Mouse (Mus musculus): ENCODE measurements around the gene Tmem238l. TPM values are rescaled to one million over a fixed set of nuclear protein-coding genes. Genes with fewer than 3 reads are reported as not detected.
A peak's percentile ranks its signal among the peaks of the same experiment; 100 is the strongest.

The Tmem238l gene
- polyA plus RNA-seq, 1 experiment from 2014 or later: not detected

DNA sequence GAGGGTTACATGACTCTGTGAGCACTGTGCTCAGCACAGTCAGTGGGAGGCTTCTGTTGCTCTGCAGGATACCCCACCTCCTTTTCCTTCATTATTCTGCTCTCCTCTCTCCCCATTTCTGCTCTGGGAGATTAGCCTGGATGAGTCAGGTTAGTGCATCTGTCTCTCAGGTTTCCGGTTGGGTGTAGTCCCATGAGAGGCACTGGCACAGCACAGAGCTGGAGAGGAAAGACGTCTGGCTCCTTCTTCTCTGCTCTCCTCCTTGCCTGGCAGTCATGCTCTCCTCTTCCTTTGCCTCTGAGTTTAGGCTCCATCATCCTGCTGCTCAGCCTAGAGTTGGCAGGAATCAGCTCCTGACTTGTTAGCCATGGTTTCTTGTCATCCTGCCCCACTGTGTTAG lies 35.7 kb downstream of the Tmem238l start:
- 79% methylated on average over 2 of the region's 2 CpGs for WGBS
- no peak overlapping the region for H3K4me2 ChIP-seq (ENCODE audit: low read length)
- no peak overlapping the region for H3K27ac ChIP-seq (ENCODE audit: low read length)
- no peak for ATAC-seq
- H3K27me3 ChIP-seq (ENCODE audit: control insufficient read depth, insufficient read depth, low read depth, low read length): no peaks in the 10 kb centered on the region
- H3K36me3 ChIP-seq (ENCODE audit: control insufficient read depth, insufficient read depth, low read length): no peaks in the 10 kb centered on the region
- H3K4me3 ChIP-seq (ENCODE audit: low read depth, low read length): no peak overlapping the region
- H3K4me1 ChIP-seq (ENCODE audit: control insufficient read depth, insufficient read depth, low read length): no peaks in the 10 kb centered on the region
- no peak overlapping the region for H3K9ac ChIP-seq (ENCODE audit: low read depth, low read length)
- H3K9me3 ChIP-seq (replicated peaks; ENCODE audit: control insufficient read depth, low read length, poor library complexity, severe bottlenecking): no peaks in the 10 kb centered on the region

DNA sequence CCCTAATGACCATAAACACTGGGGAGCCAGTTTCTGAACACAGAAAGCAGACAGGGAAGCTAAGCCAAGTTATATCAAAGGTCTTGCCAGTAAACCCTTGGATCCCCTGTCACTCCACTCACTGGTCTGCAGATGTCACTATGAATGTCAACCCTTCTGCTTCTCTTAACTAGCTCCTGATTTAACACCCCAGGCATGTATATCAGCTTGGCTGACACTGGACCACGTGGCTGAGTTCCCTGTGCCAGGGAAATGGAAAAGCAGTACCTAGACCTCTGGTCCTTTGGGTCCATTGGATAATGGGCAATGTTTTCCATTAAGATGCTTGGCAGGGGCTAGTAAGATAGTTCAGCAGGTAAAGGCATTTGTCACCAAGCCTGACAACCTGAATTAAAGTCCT lies 37.2 kb downstream of the Tmem238l start:
- no peaks in the 10 kb centered on the region for H3K4me1 ChIP-seq (ENCODE audit: control insufficient read depth, insufficient read depth, low read length)
- H3K9me3 ChIP-seq (replicated peaks; ENCODE audit: control insufficient read depth, low read length, poor library complexity, severe bottlenecking): no peaks in the 10 kb centered on the region
- no peak overlapping the region for H3K27ac ChIP-seq (ENCODE audit: low read length)
- ATAC-seq: no peak
- H3K27me3 ChIP-seq (ENCODE audit: control insufficient read depth, insufficient read depth, low read depth, low read length): no peaks in the 10 kb centered on the region
- H3K36me3 ChIP-seq (ENCODE audit: control insufficient read depth, insufficient read depth, low read length): no peaks in the 10 kb centered on the region
- 38% methylated on average over 1 of the region's 1 CpGs for WGBS
- H3K4me2 ChIP-seq (ENCODE audit: low read length): no peak overlapping the region
- no peak overlapping the region for H3K9ac ChIP-seq (ENCODE audit: low read depth, low read length)
- no peak overlapping the region for H3K4me3 ChIP-seq (ENCODE audit: low read depth, low read length)

DNA sequence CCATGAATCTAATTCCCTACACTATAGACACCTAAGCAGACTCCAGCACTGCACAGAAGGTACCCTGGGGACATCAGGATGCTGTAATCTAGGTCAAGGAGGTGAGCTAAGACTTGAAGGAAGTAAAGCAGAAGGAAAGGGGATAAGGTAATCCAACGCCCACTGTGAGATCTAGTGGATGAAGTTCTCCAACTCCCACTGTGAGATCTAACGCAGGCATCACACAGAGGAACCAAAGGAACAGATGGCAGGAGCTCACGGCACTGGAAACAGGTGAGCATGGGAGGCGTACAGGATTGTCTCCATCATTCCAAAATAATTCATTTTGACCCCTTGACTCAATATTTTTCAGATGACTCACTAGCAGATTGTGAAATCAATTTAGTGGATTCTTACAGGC lies 40.0 kb downstream of the Tmem238l start:
- WGBS: 90% methylated on average over 4 of the region's 4 CpGs
- no peak overlapping the region for H3K4me3 ChIP-seq (ENCODE audit: low read depth, low read length)
- no peaks in the 10 kb centered on the region for H3K9me3 ChIP-seq (replicated peaks; ENCODE audit: control insufficient read depth, low read length, poor library complexity, severe bottlenecking)
- no peak overlapping the region for H3K27ac ChIP-seq (ENCODE audit: low read length)
- H3K27me3 ChIP-seq (ENCODE audit: control insufficient read depth, insufficient read depth, low read depth, low read length): no peaks in the 10 kb centered on the region
- peaks cover 3% of the 10 kb centered on the region for H3K4me1 ChIP-seq (ENCODE audit: control insufficient read depth, insufficient read depth, low read length)
- no peaks in the 10 kb centered on the region for H3K36me3 ChIP-seq (ENCODE audit: control insufficient read depth, insufficient read depth, low read length)
- no peak overlapping the region for H3K9ac ChIP-seq (ENCODE audit: low read depth, low read length)
- H3K4me2 ChIP-seq (ENCODE audit: low read length): no peak overlapping the region
- no peak for ATAC-seq

DNA sequence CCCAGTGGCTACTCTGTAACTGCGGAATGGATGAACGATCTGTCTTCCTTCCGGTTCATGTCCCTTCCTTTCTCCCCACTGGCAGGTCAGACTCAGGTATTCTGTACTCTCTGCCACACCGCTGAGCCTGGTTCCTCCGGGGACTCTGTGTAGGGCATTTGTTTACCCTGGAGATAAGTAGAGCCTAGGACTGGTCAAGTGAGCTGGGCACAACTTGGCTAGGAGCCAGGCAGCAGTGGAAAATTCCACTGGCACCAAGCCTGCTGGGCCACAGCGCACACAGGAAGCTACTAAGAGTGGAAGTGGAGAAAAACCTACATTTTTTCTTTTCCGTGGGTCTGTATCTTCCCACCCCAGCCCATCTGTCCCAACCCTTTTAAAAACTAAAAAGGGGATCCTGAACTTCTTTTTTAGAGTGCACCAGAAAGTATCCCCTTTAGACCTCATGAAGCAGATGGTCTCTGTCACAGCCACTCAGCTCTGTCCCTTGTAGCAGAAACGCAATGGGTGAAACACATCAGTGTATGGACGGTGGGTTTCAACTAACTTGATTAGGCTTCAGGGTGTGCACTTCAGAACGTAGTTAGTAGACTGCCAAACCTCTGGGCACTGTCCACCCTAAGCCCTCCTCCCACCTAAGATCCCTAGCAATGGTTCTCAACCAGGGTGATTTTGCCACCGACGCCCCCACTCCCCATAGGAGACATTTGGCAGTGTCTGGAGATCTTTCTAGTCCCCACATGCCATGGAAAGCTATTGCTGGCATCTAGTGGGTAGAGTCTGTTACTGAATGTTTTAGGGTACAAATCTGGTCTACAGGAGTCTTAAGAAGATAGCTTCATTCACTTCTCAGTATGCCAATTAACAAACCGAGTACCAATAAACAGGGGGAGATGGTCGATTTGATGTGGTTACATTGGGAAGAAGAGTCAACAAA lies 42.3 kb downstream of the Tmem238l start:
- Histone ChIP-seq H3K9me3 (replicated peaks; ENCODE audit: control insufficient read depth, low read length, poor library complexity, severe bottlenecking) (no peaks in the 10 kb centered on the region), H3K4me1 (ENCODE audit: control insufficient read depth, insufficient read depth, low read length) (peaks cover 12% of the 10 kb centered on the region), H3K27ac (ENCODE audit: low read length) (no peak overlapping the region), H3K9ac (ENCODE audit: low read depth, low read length) (no peak overlapping the region), H3K4me3 (ENCODE audit: low read depth, low read length) (no peak overlapping the region), H3K27me3 (ENCODE audit: control insufficient read depth, insufficient read depth, low read depth, low read length) (no peaks in the 10 kb centered on the region), H3K4me2 (ENCODE audit: low read length) (no peak overlapping the region), H3K36me3 (ENCODE audit: control insufficient read depth, insufficient read depth, low read length) (no peaks in the 10 kb centered on the region)
- no peak for ATAC-seq
- WGBS: 70% methylated on average over 14 of the region's 14 CpGs

DNA sequence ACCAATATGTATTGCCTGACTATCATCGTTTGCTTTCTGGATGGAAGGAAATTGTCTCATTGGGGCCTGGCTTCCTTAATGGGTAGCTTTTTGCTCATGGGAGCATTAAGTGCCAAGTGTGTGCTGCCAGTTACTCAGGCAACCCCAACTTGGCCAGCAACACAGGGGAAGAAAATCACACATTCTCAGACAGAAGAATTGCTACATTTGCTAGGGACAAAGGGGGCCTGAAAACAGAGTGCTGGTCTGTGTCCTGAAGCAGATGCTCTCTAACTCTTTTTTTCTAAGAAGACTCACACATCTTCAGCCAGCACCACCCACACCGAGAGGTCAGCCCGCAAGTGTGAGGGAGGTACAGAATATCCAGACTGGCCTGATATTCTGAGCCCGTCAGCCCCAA lies 44.2 kb downstream of the Tmem238l start:
- no peaks in the 10 kb centered on the region for H3K9me3 ChIP-seq (replicated peaks; ENCODE audit: control insufficient read depth, low read length, poor library complexity, severe bottlenecking)
- H3K27me3 ChIP-seq (ENCODE audit: control insufficient read depth, insufficient read depth, low read depth, low read length): no peaks in the 10 kb centered on the region
- no peak overlapping the region for H3K27ac ChIP-seq (ENCODE audit: low read length)
- H3K4me3 ChIP-seq (ENCODE audit: low read depth, low read length): no peak overlapping the region
- 75% methylated on average over 4 of the region's 4 CpGs for WGBS
- no peak overlapping the region for H3K9ac ChIP-seq (ENCODE audit: low read depth, low read length)
- no peak overlapping the region for H3K4me2 ChIP-seq (ENCODE audit: low read length)
- peaks cover 12% of the 10 kb centered on the region for H3K4me1 ChIP-seq (ENCODE audit: control insufficient read depth, insufficient read depth, low read length)
- no peaks in the 10 kb centered on the region for H3K36me3 ChIP-seq (ENCODE audit: control insufficient read depth, insufficient read depth, low read length)
- ATAC-seq: no peak

DNA sequence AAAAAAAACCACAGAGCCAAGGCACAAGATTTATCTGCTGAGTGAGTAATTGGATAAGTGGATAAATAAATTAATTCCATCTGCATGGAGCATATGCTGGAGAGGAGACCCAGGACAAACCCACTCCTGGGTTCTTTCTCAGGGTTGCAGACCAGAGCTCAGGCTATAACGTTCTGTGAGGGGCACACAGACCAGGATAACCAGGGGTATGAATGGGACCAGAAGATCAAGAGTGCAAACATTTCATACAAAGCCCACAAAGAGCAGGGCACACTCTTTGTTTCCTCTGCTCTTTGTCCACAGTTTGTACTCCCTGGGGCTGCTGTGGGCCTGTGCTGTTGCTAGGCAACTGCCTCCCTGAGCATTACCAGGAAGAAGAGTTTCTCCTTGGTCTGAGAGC lies 45.3 kb downstream of the Tmem238l start:
- no peak overlapping the region for H3K4me2 ChIP-seq (ENCODE audit: low read length)
- 4% methylated on average over 1 of the region's 1 CpGs for WGBS
- peak overlapping the region; percentile 66 for H3K27ac ChIP-seq (ENCODE audit: low read length)
- peak; percentile 80; the same call in 1 of the 2 replicates for ATAC-seq
- no peaks in the 10 kb centered on the region for H3K27me3 ChIP-seq (ENCODE audit: control insufficient read depth, insufficient read depth, low read depth, low read length)
- H3K9ac ChIP-seq (ENCODE audit: low read depth, low read length): no peak overlapping the region
- no peaks in the 10 kb centered on the region for H3K9me3 ChIP-seq (replicated peaks; ENCODE audit: control insufficient read depth, low read length, poor library complexity, severe bottlenecking)
- no peaks in the 10 kb centered on the region for H3K36me3 ChIP-seq (ENCODE audit: control insufficient read depth, insufficient read depth, low read length)
- no peak overlapping the region for H3K4me3 ChIP-seq (ENCODE audit: low read depth, low read length)
- peaks cover 12% of the 10 kb centered on the region for H3K4me1 ChIP-seq (ENCODE audit: control insufficient read depth, insufficient read depth, low read length)

DNA sequence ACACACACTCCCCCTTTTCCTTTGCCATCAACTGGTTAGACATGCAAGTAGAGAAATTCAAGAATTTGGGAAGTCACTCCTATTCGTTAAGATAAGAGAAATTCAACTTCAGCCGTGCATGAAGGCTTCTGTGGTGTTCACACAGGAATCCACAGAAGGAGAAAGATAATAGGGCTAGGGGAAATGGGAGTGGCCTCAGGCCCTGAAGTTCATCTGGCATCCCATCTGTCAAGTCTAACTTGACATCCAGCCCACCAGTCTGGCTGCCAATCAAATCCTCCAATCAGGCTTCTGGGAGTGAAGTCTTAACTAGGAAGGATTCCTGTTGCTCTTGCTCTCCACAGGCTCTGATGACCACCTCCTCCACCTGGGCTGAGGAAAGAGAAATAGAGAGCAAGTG lies 46.5 kb downstream of the Tmem238l start:
- Histone ChIP-seq H3K4me1 (ENCODE audit: control insufficient read depth, insufficient read depth, low read length) (peaks cover 12% of the 10 kb centered on the region), H3K9ac (ENCODE audit: low read depth, low read length) (no peak overlapping the region), H3K4me3 (ENCODE audit: low read depth, low read length) (no peak overlapping the region), H3K4me2 (ENCODE audit: low read length) (no peak overlapping the region), H3K9me3 (replicated peaks; ENCODE audit: control insufficient read depth, low read length, poor library complexity, severe bottlenecking) (no peaks in the 10 kb centered on the region), H3K36me3 (ENCODE audit: control insufficient read depth, insufficient read depth, low read length) (no peaks in the 10 kb centered on the region), H3K27ac (ENCODE audit: low read length) (no peak overlapping the region), H3K27me3 (ENCODE audit: control insufficient read depth, insufficient read depth, low read depth, low read length) (no peaks in the 10 kb centered on the region)
- WGBS: 57% methylated on average over 2 of the region's 2 CpGs
- ATAC-seq: no peak

DNA sequence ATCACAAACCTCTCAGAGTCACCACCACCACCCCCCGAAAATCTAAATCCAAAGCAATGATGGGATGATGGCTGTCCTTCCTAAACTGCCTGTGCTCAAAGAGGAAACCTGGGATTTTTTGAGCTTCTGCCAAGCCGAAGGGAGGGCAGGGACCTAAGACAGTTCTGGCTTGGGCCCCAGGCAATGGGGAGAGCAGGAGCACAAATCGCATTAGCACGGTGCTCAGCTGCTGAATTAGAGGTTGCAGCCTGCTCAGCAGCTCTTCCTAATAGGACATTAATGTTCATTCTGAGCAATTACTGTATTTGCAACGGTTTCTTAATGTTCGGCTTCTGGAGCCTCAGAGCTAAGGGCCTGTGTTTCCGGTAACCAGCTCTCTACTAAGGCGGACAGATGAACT lies 51.5 kb downstream of the Tmem238l start:
- Histone ChIP-seq H3K4me1 (ENCODE audit: control insufficient read depth, insufficient read depth, low read length) (peaks cover 14% of the 10 kb centered on the region), H3K4me3 (ENCODE audit: low read depth, low read length) (no peak overlapping the region), H3K4me2 (ENCODE audit: low read length) (no peak overlapping the region), H3K27ac (ENCODE audit: low read length) (no peak overlapping the region), H3K27me3 (ENCODE audit: control insufficient read depth, insufficient read depth, low read depth, low read length) (no peaks in the 10 kb centered on the region), H3K9me3 (replicated peaks; ENCODE audit: control insufficient read depth, low read length, poor library complexity, severe bottlenecking) (no peaks in the 10 kb centered on the region), H3K36me3 (ENCODE audit: control insufficient read depth, insufficient read depth, low read length) (no peaks in the 10 kb centered on the region), H3K9ac (ENCODE audit: low read depth, low read length) (no peak overlapping the region)
- peak; percentile 67 for ATAC-seq
- 60% methylated on average over 8 of the region's 8 CpGs for WGBS

DNA sequence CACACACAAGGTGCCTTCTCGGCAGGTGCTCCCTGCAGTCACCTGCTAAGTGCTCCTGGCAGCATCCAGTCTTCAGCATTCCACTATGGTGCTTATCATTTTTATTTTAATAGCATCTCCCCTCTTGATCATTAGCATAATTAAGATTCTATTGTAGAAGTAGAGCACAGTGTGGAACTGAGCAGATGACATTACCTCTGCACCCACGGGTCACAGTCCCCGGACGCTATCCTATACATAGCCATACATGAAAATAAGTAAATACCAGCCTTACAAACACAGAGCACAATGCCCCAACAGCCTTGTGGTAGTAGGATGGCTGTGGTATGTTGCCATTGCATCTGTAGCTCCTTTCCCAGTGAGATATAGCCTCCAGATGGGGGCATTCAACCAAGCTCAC lies 52.1 kb downstream of the Tmem238l start:
- no peak overlapping the region for H3K9ac ChIP-seq (ENCODE audit: low read depth, low read length)
- H3K4me1 ChIP-seq (ENCODE audit: control insufficient read depth, insufficient read depth, low read length): peaks cover 14% of the 10 kb centered on the region
- H3K4me3 ChIP-seq (ENCODE audit: low read depth, low read length): no peak overlapping the region
- WGBS: 85% methylated on average over 4 of the region's 4 CpGs
- no peaks in the 10 kb centered on the region for H3K27me3 ChIP-seq (ENCODE audit: control insufficient read depth, insufficient read depth, low read depth, low read length)
- H3K27ac ChIP-seq (ENCODE audit: low read length): no peak overlapping the region
- no peaks in the 10 kb centered on the region for H3K36me3 ChIP-seq (ENCODE audit: control insufficient read depth, insufficient read depth, low read length)
- H3K9me3 ChIP-seq (replicated peaks; ENCODE audit: control insufficient read depth, low read length, poor library complexity, severe bottlenecking): no peaks in the 10 kb centered on the region
- ATAC-seq: no peak
- H3K4me2 ChIP-seq (ENCODE audit: low read length): no peak overlapping the region

Data from midbrain, embryonic 16.5 days (tissue).